Mouse (Mus musculus) right cerebral cortex, postnatal 25 days (tissue): ENCODE data around the gene Abi3.

Experiments used
- DNase-seq: peaks from one replicate; pipeline ENCODE4 v3.0.0; 2022

Abi3 gene

DNA sequence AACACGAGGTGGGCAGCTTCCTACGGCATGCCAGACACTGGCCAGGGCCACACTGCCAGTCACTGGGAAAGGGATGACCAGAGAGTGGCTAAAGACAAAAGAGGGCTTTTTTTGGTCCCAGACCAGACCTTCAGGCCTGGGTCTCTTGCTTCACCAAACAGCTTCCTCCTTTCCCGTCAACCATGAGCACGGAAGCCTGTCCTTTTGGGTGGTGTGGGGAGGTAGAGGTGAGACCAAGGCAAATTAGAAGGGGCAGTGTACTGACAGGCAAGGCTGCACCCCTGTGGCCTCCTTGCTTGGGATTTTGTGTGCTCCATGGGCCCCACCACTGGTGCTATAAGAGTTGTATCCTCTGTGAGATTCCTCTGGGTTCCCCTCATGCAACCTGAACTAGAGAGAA lies 3.7 kb downstream of the Abi3 start:
- no peak for DNase-seq

DNA sequence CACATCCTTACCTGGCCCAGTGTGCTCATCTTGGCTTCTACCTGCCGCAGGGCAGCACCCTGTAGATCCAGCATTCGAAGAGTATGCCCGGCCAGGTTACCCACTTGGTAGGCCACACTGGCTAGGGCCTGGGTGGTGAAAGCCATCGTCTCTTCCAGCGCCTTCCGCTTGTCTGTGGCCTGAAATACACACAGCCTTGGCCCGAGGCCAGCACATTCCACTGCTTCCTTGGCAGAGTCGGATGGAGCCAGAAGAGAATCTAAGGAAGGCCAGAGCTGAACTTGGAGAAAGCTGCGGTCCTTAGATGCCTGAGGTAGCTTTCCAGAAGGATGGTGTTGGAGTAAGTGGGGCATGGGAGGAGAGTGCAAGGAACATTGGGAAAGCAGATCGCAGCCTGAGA lies 5.2 kb downstream of the Abi3 start, which contains the start of gene Gngt2:
Gngt2 (plus strand) TSS at position 158 of the 400 bp plus-strand sequence.
- DNase-seq = no peak

DNA sequence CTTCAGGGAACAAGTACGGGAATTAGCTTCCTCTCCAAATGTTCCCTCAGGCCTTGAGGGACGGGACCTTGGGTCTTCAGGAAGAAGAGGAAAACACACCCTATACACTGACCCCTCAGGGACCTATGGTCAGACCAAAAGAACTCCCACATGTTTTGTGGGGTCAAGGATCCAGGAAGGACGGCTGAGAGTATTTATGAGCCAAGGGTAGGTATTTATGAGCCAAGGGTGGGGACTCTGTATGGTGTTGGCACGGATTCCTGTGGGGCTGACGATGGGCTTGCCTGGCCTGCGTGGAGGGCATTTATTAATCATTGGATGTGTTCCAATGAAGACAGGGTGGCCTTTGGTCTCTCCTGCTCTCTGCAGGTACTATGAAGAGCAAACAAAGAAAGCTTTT lies 5.8 kb downstream of the Abi3 start:
- no peak for DNase-seq

DNA sequence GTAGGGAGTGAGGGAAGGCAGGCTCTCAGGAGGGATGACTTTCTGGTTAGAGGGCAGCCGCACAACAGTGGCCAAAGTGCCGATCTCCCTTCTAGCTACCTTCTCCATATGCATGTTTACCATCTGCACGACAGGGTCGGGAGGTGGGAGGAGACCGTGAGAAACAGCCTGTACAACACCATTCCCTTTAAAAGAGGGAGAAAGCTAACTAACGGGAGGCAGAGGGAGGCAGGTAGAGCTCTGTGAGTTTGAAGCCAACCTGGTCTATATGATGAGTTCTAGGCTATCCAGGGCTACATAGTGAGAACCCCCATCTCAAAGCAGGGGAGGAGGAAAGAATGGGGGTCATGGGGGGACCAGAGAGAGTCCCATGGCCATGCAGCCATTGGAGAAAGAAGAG lies 6.4 kb downstream of the Abi3 start:
- DNase-seq = no peak

DNA sequence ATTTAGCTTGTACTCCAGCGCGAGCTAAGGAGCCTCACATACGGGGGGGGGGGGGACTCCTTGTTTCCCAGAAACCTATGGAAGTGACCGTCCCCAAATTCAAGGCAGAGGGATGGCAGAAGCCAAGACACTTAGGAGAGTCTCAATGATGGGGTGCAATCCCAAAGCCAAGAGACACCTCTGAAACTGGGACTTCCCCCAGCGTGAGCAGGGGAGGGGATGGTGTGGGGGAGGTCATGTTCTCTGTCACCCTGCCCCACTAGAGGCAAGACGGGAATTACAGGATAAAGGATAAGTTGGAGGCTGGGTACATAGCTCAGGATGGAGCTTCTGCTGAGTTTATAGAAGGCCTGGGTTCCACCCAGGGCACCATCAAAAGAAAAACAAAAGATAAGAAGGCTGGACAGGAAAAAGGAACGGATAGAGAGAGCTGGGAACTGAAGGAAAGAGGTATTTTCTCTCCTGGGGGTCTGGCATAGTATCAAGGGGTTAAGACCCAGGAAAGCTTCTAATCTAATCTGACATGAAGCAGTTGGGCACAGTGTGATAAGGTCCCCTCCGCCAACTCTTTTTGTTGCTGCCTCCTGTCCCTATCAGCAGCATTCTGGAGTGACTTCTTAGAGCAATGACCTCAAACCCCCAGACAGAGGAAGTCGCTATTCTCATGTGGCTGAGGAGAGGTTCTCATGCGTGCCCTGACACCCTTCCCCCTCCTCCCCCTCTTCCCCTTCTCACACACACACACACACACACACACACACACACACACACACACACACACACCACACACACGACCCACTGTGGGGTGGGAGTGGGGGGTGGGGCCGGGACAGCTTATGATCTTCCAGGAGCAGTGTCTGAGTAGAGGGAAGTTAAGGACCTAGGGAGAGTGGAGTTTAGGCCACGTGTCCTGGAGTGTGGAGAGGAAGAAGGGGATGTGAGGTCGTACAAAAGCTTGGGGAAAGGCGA lies 7.2 kb downstream of the Abi3 start:
- no peak for DNase-seq

DNA sequence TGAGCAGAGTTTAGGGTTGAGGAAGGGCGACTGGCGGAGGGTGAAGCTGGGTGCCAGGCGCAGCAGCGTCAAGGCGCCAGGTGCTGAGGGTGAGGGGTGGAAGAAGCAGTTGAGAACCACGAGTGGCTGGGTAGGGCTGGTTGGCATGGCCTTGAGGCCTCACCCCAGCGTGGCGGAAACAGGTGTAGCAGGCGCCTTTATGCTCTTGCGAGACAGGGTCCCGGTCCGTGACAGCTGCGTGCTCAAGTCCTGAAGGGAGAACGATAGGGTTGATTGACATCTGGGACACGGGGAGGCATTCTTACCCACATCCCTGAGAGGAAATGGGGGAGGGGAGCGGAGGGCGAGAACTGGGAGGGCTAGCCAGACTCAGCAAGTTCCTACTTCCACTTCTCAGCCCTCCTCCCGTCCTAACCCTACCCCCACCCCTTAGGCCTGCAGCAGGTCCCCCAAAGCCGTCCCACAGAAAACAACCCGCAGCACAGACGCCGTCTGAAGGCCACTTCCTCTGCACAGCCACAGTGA lies 8.1 kb downstream of the Abi3 start:
- no peak for DNase-seq

DNA sequence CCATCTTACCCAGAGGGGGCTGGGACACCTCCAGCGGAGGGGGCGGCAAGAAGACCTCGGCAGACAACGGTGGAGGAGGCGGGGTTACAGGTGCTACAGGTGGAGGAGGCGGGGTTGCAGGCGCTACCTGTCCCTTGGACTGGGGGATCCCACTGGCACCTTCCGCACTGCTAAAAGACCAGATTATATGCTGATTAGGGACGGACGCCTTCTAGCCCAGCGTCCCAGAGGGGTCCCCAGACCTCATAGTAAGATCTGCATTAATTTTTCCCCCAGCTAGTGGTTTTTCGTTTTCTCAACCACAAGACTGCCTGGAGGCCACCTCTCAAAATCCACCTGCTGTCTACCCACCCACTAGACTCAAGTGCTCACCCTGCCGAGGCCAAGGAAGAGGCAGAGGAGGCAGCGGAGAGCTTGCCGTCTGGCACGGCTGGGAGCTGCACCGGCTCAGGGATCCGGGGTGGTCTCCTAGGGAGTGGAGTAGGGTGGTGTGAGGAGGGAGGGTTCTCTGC lies 8.6 kb downstream of the Abi3 start:
- no peak for DNase-seq

DNA sequence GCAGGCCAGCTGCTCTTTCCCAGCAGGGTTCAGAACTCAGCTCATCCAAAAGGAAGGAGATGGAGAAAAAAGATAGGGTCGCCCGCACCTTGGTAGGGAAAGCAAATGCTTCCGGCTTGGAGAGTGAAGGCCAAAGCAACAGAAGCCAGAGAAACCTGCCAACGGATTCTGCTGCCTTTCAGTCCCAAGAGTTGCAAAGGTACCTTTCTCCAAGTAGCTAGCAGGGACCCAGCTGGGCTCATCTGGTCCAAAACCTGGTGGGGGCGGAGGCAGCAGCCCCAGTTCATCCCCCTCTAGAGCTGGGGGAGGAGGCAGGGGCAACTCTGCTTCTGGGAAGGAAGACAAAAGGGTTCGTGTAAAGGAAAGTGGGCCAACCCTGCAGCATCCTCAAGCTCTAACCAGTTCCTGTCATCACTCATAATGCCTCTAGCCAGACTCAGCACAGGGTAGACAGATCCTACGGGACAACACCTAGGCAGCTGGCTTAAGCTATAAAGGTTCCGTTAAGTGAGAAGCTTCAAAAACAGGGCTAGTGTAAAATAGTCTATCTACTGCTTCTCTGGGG lies 9.2 kb downstream of the Abi3 start:
- DNase-seq = no peak

DNA sequence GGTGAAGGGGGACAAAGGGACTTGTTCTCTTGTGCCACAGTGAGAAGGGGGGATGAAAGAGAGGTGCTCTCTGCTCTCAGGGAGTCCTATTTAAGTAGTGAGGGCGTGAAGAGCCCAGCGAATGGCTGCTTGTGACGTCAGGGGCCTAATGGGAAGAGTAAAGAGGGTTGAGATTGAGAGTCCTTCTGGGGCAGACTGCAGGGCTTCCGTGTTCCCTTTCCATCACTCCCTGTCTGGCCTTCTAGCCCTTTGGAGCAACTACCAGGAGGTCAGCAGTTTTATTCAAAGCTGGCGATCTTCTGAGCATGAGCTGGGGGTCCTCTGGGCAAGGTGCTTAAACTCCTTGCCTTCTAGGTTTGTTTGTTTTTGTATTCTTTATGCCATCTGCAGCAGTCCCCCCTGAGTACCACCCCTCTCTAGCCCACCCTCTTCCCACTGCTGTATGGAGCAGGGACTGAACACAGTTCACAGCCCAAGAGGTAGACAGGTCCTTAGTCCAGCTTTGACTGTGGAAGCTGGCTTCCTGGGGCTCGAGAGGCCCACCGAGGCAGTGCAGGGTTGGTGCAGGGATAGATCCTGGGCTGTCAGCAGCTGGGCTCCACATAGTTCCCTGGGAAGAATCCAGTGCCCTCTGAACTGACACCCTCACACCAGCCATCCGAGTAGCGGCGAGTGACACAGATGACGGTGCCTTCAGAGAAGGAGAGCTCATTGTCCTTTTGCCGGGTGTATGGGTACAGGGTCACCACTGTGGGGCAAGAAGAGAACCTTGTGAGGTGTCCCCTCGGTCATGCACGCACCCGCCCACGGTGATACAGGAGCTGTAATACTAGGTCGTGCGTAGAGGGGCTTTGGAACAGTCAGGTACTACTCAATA lies 9.9 kb downstream of the Abi3 start:
- no peak for DNase-seq

DNA sequence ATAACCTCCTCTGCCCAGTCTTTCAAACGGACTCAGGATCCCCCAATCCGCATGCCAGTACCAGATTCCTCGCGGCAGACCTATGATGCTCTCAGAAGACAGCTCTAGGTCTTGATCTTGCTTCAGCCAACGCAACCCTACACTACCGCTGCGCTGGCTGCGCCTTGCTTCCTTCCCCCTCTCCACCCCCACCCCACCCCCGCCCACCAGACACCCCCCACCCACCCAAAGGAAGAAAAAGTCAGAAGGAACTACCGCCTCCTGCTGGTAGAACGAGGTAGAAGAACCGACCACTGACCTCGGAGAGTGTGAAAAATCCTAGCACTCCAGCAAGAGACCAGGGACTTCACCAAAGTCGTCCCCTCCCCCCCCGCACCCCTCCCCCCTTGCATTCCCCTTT lies 10.6 kb downstream of the Abi3 start:
- DNase-seq = no peak

DNA sequence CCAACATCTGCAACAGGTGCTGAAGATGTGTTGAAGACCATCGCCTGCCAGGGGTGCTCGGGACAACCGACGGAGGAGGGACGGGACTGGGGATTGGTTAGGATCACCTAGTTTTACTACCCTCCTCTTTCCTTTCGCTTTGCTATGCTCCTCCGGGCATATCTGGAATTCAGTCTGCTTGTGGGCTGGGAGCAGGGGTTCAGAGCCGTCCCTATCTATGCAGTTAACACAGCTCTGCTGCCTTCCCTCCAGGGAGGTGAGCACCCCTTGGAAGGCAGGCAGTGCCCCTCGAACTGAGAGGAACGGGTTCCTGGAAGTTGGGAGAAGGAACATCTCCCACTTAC lies 11.0 kb downstream of the Abi3 start:
- DNase-seq = no peak

DNA sequence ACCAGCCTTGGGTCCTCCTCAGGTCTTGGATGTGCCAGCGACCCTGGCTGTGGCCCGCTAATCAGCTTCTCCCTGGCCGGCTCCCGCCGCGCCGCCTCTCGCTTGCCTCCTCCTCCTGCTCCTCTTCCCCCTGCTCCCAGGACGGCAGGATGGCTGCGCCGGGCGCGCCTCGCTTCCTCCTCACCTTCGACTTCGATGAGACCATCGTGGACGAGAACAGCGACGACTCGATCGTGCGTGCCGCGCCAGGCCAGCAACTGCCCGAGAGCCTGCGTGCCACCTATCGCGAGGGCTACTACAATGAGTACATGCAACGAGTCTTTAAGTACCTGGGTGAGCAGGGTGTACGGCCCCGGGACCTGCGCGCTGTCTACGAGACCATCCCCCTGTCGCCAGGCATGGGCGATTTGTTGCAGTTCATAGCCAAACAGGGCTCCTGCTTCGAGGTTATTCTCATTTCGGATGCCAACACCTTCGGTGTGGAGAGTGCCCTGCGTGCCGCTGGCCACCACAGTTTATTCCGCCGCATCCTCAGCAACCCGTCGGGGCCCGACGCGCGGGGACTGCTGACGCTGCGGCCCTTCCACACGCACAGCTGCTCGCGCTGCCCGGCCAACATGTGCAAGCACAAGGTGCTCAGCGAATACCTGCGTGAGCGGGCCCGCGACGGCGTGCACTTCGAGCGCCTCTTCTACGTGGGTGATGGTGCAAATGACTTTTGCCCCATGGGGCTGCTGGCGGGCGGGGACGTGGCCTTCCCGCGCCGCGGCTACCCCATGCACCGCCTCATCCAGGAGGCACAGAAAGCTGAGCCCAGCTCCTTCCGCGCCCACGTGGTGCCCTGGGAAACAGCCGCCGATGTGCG lies 11.6 kb downstream of the Abi3 start:
- DNase-seq = no peak

DNA sequence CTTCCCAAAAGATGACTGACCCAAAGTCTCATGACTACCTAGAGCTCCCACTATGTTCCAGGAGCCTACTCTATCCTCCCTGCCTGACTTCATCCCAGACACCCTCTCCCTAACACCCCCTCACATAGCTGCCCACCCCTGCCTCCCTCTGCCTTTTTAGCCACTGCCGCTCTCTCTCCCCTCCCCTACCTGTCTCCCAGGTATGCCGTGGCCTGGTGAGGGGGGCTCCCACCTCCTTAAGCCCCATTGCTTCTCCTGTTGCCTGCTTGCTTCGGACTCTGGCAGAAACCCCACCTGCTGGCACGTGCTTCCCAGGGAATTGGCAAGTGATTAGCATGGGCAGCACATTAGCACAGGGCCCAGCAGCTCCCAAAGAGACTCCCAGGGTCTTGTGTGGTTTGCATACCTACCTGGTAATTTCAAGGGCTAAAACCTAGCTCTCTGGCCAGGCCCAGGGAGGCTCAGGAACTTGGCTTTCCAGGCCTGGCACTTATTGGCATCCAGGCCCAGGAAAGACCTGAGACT lies 12.7 kb downstream of the Abi3 start:
- no peak for DNase-seq

DNA sequence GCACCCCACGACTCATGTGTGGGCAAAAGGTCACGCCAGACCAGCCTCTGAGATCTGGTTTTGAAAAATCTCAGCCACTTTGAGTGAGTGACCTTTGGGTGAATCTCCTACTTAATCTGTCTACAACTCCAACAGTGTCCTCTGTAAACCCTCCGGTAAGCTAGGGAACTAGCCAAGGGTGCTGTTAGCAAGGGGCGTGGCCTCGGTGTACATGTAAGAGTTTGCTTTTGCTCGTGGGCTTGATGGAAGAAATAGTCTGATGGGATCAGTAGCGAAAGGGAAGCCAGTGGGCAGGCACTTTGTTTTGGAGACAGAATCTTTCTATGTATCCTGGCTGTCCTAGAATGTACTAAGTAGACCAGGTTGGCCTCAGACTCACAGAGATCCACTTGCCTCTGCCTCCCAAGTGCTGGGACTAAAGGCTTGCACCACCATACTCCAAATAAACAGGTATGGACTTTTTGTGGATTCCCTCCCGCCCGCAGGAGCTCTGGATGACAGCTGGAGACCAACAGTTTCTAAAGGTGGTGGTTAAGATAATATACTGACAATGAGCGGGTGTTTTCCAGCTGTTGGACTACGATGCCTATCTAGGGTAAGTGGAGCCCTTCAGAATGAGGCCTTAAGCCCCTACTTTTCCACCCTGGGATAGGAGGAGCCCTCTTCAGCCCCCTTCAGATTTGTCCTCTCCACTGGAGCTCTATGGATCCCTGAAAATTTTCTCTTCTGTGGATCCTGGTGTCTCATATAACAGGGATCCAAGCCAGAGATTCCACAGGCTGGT lies 13.9 kb downstream of the Abi3 start:
- DNase-seq = no peak

DNA sequence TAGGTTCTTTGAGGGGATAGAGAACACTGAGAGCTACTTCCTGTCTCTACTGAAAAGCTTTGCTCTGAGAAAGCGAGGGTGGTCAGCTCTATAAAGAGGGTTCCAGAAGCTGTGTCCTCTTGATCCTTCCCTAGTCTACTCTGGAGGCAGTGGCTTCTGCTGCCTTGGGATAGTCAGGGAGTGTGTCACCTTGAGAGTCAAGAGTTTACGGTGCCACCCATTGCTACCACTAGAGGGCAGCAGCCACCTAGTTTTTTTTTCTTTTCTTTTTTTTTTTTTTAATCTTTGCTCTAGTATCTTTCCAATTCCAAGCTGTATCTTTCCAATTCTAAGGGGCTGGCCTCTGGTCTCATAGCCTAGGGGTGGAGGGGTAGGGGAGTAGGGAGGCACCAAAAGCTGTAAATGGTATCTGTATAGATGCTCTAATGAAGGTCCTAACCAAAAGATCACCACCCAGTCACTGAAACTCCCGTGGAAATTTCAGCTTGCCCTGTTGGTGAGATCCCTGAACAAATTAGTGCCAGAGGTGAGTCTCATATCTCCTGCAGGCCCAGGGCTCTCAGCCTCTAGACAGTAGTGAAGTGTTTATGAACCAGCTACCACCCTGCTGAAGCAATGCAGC lies 14.7 kb downstream of the Abi3 start:
- no peak for DNase-seq

DNA sequence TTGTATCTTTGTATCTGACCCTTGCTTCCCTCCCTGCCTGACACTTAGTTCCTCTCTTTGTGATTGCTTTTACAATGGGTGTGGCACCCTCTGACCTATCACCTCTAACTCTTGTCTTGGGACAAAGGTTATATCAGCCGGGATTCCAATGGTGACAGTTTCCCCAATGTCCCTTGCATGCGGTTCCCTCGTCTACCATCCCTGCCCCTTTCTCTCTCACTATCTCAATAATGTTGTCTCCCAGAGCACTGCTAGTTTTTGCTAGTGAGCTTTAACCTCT lies 15.2 kb downstream of the Abi3 start:
- no peak for DNase-seq

DNA sequence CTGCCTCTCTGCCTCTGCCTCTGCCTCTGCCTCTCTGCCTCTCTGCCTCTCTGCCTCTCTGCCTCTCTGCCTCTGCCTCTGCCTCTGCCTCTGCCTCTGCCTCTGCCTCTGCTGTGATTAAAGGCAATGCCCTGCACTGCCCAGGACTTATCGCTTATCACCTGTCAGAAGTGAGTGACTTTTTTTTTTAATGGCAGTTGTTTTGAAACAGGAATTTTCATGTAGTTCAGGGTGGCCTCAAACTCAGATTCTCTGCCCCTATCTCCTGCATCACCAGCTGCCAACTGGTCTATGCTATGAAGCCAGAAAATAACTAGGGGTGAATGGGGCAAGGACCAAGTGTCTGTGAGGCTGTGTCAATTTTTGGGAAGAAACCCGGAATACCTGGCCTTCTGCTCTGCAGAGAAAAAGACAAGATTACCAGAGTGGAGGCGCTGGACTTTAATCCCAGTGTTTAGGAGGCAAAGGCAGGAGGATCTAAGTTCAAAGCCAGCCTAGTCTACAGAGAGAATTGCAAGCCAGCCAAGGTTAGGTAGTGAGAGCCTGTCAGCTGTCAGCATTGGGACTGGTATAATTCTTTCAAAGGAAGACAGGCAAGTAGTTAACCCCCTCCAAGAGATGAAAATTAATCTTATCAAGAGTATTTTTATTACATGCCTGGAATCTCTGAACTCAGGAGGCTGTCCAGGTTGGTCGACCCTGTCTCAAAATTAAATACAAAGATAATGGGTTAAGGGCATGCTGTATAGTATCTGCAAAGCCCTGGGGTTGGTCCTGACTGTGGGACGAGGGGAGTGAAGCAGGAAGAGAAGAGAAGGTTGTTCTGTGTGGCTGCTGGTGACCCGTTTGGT lies 15.7 kb downstream of the Abi3 start:
- DNase-seq = no peak

DNA sequence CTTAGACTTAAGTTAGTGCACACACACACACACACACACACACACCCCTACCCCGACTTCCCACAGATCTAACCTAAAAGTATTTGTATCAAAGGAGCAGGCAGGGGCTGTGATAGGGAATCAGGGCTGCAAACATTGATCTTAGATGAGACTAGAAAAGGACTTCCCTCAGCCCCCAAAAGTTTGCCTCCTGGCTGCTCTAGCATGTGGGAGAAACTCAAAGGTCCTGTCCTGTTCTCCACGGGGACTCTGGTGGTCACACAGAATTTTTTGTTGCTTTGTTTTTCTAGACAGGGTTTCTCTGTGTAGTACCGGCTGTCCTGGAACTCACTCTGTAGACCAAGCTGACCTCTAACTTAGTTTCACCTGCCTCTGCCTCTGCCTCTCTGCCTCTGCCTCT lies 16.7 kb downstream of the Abi3 start:
- DNase-seq = no peak

DNA sequence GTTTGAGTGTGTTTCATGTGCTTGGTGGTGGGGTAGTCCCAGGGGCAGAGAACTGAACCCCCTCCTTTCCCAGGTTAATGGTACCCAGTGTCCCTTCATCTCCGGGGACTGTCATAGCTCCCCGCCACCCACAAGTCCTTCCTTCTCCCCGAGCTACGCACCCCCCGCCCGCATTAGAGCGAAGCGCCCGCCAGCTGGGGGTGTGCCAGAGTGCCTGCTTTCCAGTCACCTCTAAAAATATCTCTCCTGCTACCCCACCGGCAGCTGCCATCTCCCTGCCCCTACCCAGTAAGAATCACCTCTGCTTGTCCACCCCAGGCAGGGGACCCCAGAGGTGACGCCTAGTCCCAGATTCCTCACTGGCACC lies 17.4 kb downstream of the Abi3 start:
- DNase-seq = peak; percentile 59
